Mouse (Mus musculus): ENCODE results near the gene Ccnjl. TPM values are rescaled to one million over a fixed set of nuclear protein-coding genes. Genes with fewer than 3 reads are reported as not detected.

The Ccnjl gene
- polyA plus RNA-seq, 1 experiment from 2014 or later: 26.4 TPM

DNA sequence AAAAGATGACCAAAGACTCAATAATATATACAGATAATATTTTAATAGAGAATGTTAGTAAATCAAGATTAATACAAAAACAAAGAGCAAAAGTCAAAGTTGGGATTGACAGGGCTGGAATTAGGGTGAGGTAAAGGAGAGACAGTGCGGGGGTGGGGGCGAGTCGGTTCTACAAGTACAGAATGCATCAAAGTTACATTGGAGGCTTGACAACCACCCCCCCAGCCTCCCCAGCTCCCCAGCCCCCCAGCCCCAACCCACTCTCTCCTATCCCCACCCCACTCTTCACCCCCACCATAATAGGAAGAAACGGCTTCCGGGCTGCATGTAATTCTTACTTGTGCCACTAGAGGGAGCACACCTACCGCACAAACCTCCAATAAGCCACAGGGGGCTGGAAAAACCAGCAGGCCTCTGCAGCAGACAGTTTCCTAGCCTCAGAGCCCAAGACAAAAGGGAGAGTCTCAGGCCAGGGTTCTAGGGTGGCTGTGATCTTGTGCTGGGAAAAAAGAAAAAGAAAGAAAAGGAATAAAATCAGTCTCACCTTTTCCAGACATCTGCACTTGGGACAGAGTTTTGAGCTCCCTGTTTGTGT is 34.7 kb upstream of the Ccnjl start:
- ATAC-seq (ENCODE audit: low FRiP score, low TSS enrichment): peak; percentile 60; the same call in 1 of the 2 replicates
- WGBS: 22% methylated on average over 6 of the region's 6 CpGs

DNA sequence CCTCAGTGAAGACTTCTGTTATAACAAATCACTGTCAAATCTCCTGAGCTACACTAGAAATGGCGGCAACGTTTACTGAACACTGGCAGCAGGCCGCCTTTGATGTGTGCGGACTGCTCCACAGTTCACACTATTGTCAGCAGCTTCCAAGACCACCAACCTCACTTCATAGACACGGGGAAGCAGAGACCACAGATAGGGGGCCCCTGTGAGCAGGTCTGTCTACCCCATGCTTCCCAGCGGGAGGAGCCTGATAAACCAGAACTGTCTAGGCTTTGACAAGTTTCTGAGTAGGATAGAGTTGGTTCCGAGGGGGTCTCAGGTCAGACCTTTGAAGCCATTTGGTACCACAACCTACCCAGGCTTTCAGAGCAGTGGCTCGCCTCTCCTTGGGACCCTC is 33.5 kb upstream of the Ccnjl start:
- Histone ChIP-seq H3K4me3 (ENCODE audit: low read length) (no peak overlapping the region), H3K36me3 (ENCODE audit: insufficient read depth, low read length) (no peaks in the 10 kb centered on the region), H3K27me3 (ENCODE audit: insufficient read depth, low read length) (no peaks in the 10 kb centered on the region), H3K9me3 (ENCODE audit: low read length) (no peaks in the 10 kb centered on the region), H3K9ac (replicated peaks; ENCODE audit: low read length) (no peak overlapping the region), H3K27ac (ENCODE audit: low read length) (no peak overlapping the region), H3K4me1 (ENCODE audit: insufficient read depth, low read length) (no peaks in the 10 kb centered on the region), H3K4me2 (replicated peaks; ENCODE audit: low read depth, low read length) (no peak overlapping the region)
- WGBS: 55% methylated on average over 8 of the region's 8 CpGs
- ATAC-seq (ENCODE audit: low FRiP score, low TSS enrichment): peak; percentile 21; the same call in 1 of the 2 replicates

More for the DNA sequence above, 34.7 kb upstream of the Ccnjl start:
- H3K27me3 ChIP-seq (ENCODE audit: insufficient read depth, low read length): no peaks in the 10 kb centered on the region
- no peak overlapping the region for H3K27ac ChIP-seq (ENCODE audit: low read length)
- H3K4me1 ChIP-seq (ENCODE audit: insufficient read depth, low read length): no peaks in the 10 kb centered on the region
- H3K36me3 ChIP-seq (ENCODE audit: insufficient read depth, low read length): no peaks in the 10 kb centered on the region
- no peaks in the 10 kb centered on the region for H3K9me3 ChIP-seq (ENCODE audit: low read length)
- H3K4me2 ChIP-seq (replicated peaks; ENCODE audit: low read depth, low read length): no peak overlapping the region
- 0 out of 2 replicates have a peak overlapping the region, but pooled peaks have one; percentile 5 for H3K9ac ChIP-seq (replicated peaks; ENCODE audit: low read length)
- H3K4me3 ChIP-seq (ENCODE audit: low read length): no peak overlapping the region

DNA sequence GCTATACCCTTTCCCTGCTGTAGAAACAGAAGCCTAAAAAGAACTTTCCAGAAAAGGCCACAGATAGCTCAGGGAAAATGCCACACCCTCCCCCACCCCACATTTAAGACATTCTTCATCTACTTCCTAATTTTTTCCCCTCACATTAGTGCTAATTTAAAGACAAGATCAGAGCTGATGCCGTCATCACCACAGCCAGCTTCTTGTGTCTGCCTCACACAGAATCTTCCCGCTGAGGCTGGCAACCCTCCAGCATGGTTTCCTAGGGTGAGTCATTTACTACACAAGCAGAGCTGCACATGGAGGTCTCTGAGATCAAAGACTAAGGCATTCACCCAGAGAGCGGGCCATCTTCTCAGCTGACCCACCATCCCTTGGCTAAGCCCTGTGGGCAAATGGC is 33.1 kb upstream of the Ccnjl start:
- H3K4me1 ChIP-seq (ENCODE audit: insufficient read depth, low read length): no peaks in the 10 kb centered on the region
- H3K9ac ChIP-seq (replicated peaks; ENCODE audit: low read length): no peak overlapping the region
- 47% methylated on average over 3 of the region's 3 CpGs for WGBS
- H3K4me3 ChIP-seq (ENCODE audit: low read length): no peak overlapping the region
- no peak overlapping the region for H3K4me2 ChIP-seq (replicated peaks; ENCODE audit: low read depth, low read length)
- no peak for ATAC-seq (ENCODE audit: low FRiP score, low TSS enrichment)
- H3K27ac ChIP-seq (ENCODE audit: low read length): no peak overlapping the region
- no peaks in the 10 kb centered on the region for H3K9me3 ChIP-seq (ENCODE audit: low read length)
- no peaks in the 10 kb centered on the region for H3K27me3 ChIP-seq (ENCODE audit: insufficient read depth, low read length)
- no peaks in the 10 kb centered on the region for H3K36me3 ChIP-seq (ENCODE audit: insufficient read depth, low read length)

DNA sequence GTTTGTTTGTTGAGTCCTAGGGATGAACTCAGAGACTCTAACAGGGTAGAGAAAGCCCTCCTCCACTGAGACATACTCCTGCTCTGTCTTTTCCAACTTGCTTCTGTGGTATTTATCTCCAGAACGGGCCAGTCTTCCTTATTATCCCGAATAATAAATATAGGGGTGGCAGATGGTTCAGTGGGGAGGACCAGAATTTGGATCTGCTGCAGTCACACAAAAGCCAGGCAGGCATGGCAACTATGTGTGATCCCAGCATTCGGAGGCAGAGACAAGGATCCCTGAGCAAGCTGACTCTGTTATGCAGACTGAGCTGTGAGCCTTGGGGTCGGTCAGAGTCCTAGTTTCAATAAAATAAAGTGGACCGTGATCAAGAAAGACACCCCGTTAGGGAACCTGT is 27.3 kb upstream of the Ccnjl start:
- Histone ChIP-seq H3K27ac (ENCODE audit: low read length) (no peak overlapping the region), H3K9me3 (ENCODE audit: low read length) (no peaks in the 10 kb centered on the region), H3K9ac (replicated peaks; ENCODE audit: low read length) (no peak overlapping the region), H3K4me3 (ENCODE audit: low read length) (no peak overlapping the region), H3K36me3 (ENCODE audit: insufficient read depth, low read length) (no peaks in the 10 kb centered on the region), H3K4me1 (ENCODE audit: insufficient read depth, low read length) (no peaks in the 10 kb centered on the region), H3K4me2 (replicated peaks; ENCODE audit: low read depth, low read length) (no peak overlapping the region), H3K27me3 (ENCODE audit: insufficient read depth, low read length) (no peaks in the 10 kb centered on the region)
- 82% methylated on average over 6 of the region's 6 CpGs for WGBS
- ATAC-seq (ENCODE audit: low FRiP score, low TSS enrichment): no peak

DNA sequence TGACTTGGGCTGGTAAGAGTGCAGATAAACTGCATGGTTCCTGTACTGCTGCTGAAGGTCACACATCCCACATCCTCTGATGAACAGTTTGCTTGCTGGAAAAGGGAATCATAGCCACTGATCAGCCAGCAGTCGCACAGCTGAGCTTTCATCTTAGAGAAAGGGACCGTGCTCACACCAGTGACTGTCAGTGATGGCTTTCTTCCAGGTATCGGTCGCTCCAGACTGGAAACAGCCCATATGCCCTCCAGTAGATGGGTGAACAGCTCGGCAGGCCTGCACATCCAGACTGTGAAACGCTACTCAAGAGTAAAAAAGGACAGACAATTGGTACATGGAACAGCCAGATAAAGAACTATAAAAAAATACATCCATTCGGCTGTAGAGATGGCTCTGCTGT is 23.4 kb upstream of the Ccnjl start:
- no peaks in the 10 kb centered on the region for H3K4me1 ChIP-seq (ENCODE audit: insufficient read depth, low read length)
- WGBS: 88% methylated on average over 7 of the region's 7 CpGs

DNA sequence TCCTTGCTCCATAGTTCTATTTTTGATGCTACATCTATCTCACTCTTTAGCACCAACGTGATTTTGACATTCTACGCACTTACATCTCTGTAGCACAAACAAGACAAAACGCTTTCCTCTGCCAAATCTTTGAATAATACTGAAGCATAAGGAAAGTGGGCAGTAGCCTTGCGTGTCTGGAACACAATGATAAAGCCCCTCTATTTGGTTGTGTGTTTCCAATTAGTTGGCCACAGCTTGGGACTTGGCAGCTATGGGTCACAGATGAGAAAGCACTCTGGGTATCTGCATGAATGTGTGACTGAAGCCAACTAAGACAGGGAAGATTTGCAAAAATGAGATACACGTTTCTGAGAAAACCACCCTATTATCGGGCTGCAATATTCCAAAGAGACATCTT is 20.6 kb upstream of the Ccnjl start:
- ATAC-seq (ENCODE audit: low FRiP score, low TSS enrichment): no peak
- H3K9ac ChIP-seq (replicated peaks; ENCODE audit: low read length): no peak overlapping the region
- no peaks in the 10 kb centered on the region for H3K9me3 ChIP-seq (ENCODE audit: low read length)
- H3K4me3 ChIP-seq (ENCODE audit: low read length): no peak overlapping the region
- no peak overlapping the region for H3K27ac ChIP-seq (ENCODE audit: low read length)
- H3K27me3 ChIP-seq (ENCODE audit: insufficient read depth, low read length): no peaks in the 10 kb centered on the region
- H3K4me2 ChIP-seq (replicated peaks; ENCODE audit: low read depth, low read length): no peak overlapping the region
- H3K4me1 ChIP-seq (ENCODE audit: insufficient read depth, low read length): no peaks in the 10 kb centered on the region
- 91% methylated on average over 6 of the region's 6 CpGs for WGBS
- H3K36me3 ChIP-seq (ENCODE audit: insufficient read depth, low read length): no peaks in the 10 kb centered on the region

More for the DNA sequence above, 23.4 kb upstream of the Ccnjl start:
- Histone ChIP-seq H3K4me3 (ENCODE audit: low read length) (no peak overlapping the region), H3K9me3 (ENCODE audit: low read length) (no peaks in the 10 kb centered on the region), H3K27me3 (ENCODE audit: insufficient read depth, low read length) (no peaks in the 10 kb centered on the region), H3K9ac (replicated peaks; ENCODE audit: low read length) (no peak overlapping the region), H3K36me3 (ENCODE audit: insufficient read depth, low read length) (no peaks in the 10 kb centered on the region), H3K4me2 (replicated peaks; ENCODE audit: low read depth, low read length) (no peak overlapping the region), H3K27ac (ENCODE audit: low read length) (no peak overlapping the region)
- no peak for ATAC-seq (ENCODE audit: low FRiP score, low TSS enrichment)

DNA sequence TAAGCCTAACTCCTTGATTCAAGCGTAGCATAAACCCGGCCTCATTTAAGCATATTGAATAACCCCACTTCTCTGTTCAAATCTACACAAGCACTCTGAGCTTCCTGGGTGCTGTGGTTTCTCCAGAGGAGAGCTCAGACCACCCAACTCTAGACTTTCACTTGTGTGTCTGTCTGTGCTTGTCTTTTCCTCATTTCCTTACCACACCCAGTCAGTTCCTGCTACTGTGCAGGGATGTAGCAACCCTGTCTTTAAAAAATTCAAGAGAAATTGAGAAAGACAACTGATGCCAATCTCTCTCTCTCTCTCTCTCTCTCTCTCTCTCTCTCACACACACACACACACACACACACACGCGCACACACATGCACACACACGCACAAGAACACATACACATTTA is 18.7 kb upstream of the Ccnjl start:
- Histone ChIP-seq H3K27ac (ENCODE audit: low read length) (no peak overlapping the region), H3K4me2 (replicated peaks; ENCODE audit: low read depth, low read length) (no peak overlapping the region), H3K27me3 (ENCODE audit: insufficient read depth, low read length) (no peaks in the 10 kb centered on the region), H3K9me3 (ENCODE audit: low read length) (no peaks in the 10 kb centered on the region), H3K4me3 (ENCODE audit: low read length) (no peak overlapping the region), H3K4me1 (ENCODE audit: insufficient read depth, low read length) (no peaks in the 10 kb centered on the region), H3K9ac (replicated peaks; ENCODE audit: low read length) (no peak overlapping the region), H3K36me3 (ENCODE audit: insufficient read depth, low read length) (no peaks in the 10 kb centered on the region)
- no peak for ATAC-seq (ENCODE audit: low FRiP score, low TSS enrichment)
- WGBS: 92% methylated on average over 5 of the region's 5 CpGs

DNA sequence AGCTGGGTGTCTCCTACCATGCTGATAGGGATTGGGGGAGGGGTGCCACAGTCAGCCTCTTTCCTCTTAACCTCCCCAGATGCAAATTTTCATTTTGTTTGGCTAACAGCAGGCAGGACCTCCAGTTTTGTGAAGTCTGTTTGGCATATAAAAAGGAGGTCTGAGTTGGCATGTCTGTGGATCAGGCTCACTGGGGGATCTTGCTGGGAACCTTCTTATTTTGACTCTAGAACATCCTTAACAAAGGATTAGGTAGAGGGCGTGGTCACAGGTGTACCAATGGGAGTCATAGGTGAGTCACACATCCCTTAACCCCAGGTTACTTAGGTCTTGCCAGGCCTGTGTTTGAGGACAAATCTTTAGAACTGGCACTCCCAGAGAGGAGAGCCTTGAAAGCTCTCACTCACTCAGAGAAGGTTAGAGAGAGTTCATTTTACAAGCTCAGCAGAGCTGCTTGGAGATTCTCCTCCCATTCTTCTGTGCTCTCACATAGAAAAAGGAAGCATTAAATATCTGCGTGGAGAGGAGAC is 15.9 kb upstream of the Ccnjl start:
- no peak overlapping the region for H3K4me2 ChIP-seq (replicated peaks; ENCODE audit: low read depth, low read length)
- WGBS: 74% methylated on average over 2 of the region's 2 CpGs
- H3K36me3 ChIP-seq (ENCODE audit: insufficient read depth, low read length): no peaks in the 10 kb centered on the region
- H3K27ac ChIP-seq (ENCODE audit: low read length): no peak overlapping the region
- no peak for ATAC-seq (ENCODE audit: low FRiP score, low TSS enrichment)
- H3K9me3 ChIP-seq (ENCODE audit: low read length): no peaks in the 10 kb centered on the region
- no peak overlapping the region for H3K9ac ChIP-seq (replicated peaks; ENCODE audit: low read length)
- no peaks in the 10 kb centered on the region for H3K27me3 ChIP-seq (ENCODE audit: insufficient read depth, low read length)
- H3K4me1 ChIP-seq (ENCODE audit: insufficient read depth, low read length): 0 out of 2 replicates have a peak, but pooled peaks cover 4% of the 10 kb centered on the region
- no peak overlapping the region for H3K4me3 ChIP-seq (ENCODE audit: low read length)

DNA sequence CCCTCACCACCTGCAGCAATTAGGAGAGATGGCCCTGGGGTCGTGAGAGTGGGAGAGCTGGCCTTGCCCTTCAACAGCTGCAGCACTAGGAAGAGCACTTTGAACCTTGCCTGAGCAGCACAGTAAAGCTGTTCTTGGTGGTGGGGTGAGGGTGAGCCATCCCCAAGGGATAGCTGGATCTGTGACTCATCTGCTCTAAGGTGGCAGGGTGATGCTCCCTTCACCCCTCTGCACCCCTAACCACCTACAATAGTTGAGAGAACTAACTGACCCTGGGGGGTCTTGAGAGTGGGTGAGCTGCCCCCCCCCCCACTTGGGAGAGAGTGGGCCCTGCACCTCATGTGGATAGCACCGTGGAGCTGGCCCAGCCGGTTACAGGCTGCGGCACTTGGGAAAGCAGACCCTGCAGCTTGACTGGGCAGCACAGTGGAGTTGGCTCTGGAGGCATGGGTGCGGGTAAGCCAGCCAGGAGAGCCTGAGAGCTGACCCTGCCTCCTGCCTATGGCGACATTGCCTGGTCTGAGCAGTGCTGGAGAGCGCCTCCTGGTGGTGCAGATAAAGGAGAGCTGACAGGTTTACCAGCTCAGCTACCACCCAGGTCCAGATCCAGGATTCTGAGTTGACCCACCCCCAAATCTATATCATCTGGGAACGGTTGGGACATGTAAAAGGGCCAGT is 12.1 kb upstream of the Ccnjl start:
- H3K36me3 ChIP-seq (ENCODE audit: insufficient read depth, low read length): no peaks in the 10 kb centered on the region
- WGBS: 35% methylated on average over 8 of the region's 8 CpGs

DNA sequence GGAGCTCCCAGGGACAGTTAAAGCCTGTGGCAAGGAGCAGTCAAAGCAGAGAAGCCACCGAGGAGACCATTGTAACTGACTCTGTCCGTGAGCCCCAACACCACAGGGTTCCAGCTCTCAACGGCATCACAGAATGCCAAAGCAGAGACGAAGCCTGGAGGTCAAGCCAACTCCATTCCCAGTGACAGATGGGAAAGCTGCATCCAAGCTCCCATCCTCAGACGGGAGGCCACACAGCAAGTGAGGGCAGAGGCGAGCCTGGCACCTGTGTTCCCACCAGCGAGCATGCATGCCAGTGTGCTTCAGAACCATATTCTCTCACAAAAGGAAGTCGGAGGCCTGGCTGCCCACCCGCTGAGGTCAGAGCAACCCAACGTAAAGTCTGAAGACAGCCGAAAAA is 10.9 kb upstream of the Ccnjl start:
- Histone ChIP-seq H3K27ac (ENCODE audit: low read length) (no peak overlapping the region), H3K4me2 (replicated peaks; ENCODE audit: low read depth, low read length) (no peak overlapping the region), H3K9ac (replicated peaks; ENCODE audit: low read length) (no peak overlapping the region), H3K4me3 (ENCODE audit: low read length) (no peak overlapping the region), H3K36me3 (ENCODE audit: insufficient read depth, low read length) (no peaks in the 10 kb centered on the region), H3K27me3 (ENCODE audit: insufficient read depth, low read length) (no peaks in the 10 kb centered on the region), H3K4me1 (ENCODE audit: insufficient read depth, low read length) (0 out of 2 replicates have a peak, but pooled peaks cover 4% of the 10 kb centered on the region), H3K9me3 (ENCODE audit: low read length) (no peaks in the 10 kb centered on the region; the same call in 1 of the 2 replicates)
- ATAC-seq (ENCODE audit: low FRiP score, low TSS enrichment): no peak
- WGBS: 90% methylated on average over 11 of the region's 11 CpGs

More for the DNA sequence above, 12.1 kb upstream of the Ccnjl start:
- 0 out of 2 replicates have a peak, but pooled peaks cover 4% of the 10 kb centered on the region for H3K4me1 ChIP-seq (ENCODE audit: insufficient read depth, low read length)
- H3K9ac ChIP-seq (replicated peaks; ENCODE audit: low read length): no peak overlapping the region
- H3K27me3 ChIP-seq (ENCODE audit: insufficient read depth, low read length): no peaks in the 10 kb centered on the region
- no peak overlapping the region for H3K4me3 ChIP-seq (ENCODE audit: low read length)
- ATAC-seq (ENCODE audit: low FRiP score, low TSS enrichment): peak; percentile 52; the same call in 1 of the 2 replicates
- no peak overlapping the region for H3K27ac ChIP-seq (ENCODE audit: low read length)
- no peaks in the 10 kb centered on the region; the same call in 1 of the 2 replicates for H3K9me3 ChIP-seq (ENCODE audit: low read length)
- H3K4me2 ChIP-seq (replicated peaks; ENCODE audit: low read depth, low read length): no peak overlapping the region
